Mouse (Mus musculus): ENCODE data around the gene Gfral.

Gene Gfral

GRCm38 (mm10) chr9:76213557-76213956 is at the start of gene Gfral:
Gene Gfral (minus strand): TSS chr9:76213657.
- DNase-seq, result no peak

- no peak for DNase-seq
These were observed 44.3 kb upstream of the Gfral start for GRCm38 (mm10) chr9:76257731-76258130.

- DNase-seq, result no peak
These were observed 39.1 kb upstream of the Gfral start for GRCm38 (mm10) chr9:76252544-76252943.

GRCm38 (mm10) chr9:76252109-76252508 is 38.7 kb upstream of the Gfral start:
- no peak for DNase-seq

- DNase-seq, result no peak
These were observed 28.9 kb upstream of the Gfral start for GRCm38 (mm10) chr9:76242322-76242721.

GRCm38 (mm10) chr9:76237946-76238345 is 24.5 kb upstream of the Gfral start:
- no peak for DNase-seq

GRCm38 (mm10) chr9:76237243-76237642 is 23.8 kb upstream of the Gfral start:
- no peak for DNase-seq

GRCm38 (mm10) chr9:76236626-76237025 is 23.2 kb upstream of the Gfral start:
- DNase-seq, result peak; percentile 22

GRCm38 (mm10) chr9:76235945-76236503 is 22.6 kb upstream of the Gfral start:
- no peak for DNase-seq

- no peak for DNase-seq
These were observed 21.4 kb upstream of the Gfral start for GRCm38 (mm10) chr9:76234899-76235298.

- no peak for DNase-seq
These were observed 16.9 kb upstream of the Gfral start for GRCm38 (mm10) chr9:76230400-76230799.

- peak; percentile 6 for DNase-seq
These were observed 3.9 kb upstream of the Gfral start for GRCm38 (mm10) chr9:76217178-76217975.

- DNase-seq, result no peak
These were observed 1.2 kb upstream of the Gfral start for GRCm38 (mm10) chr9:76214678-76215077.

GRCm38 (mm10) chr9:76196917-76197316 is 16.5 kb downstream of the Gfral start:
- DNase-seq, result no peak

GRCm38 (mm10) chr9:76179221-76179620 is 34.2 kb downstream of the Gfral start:
- no peak for DNase-seq

- DNase-seq, result no peak
These were observed 40.7 kb downstream of the Gfral start for GRCm38 (mm10) chr9:76172686-76173295.

- DNase-seq, result no peak
These were observed 45.1 kb downstream of the Gfral start for GRCm38 (mm10) chr9:76168355-76168754.

- DNase-seq, result no peak
These were observed 51.0 kb downstream of the Gfral start for GRCm38 (mm10) chr9:76162446-76162845.

GRCm38 (mm10) chr9:76145593-76145992 is 67.9 kb downstream of the Gfral start:
- DNase-seq, result no peak

GRCm38 (mm10) chr9:76138378-76139109 is 74.9 kb downstream of the Gfral start:
- DNase-seq, result no peak

GRCm38 (mm10) chr9:76134042-76134441 is 79.4 kb downstream of the Gfral start:
- DNase-seq, result no peak

- no peak for DNase-seq
These were observed 84.1 kb downstream of the Gfral start for GRCm38 (mm10) chr9:76129353-76129752.

- no peak for DNase-seq
These were observed 89.2 kb downstream of the Gfral start for GRCm38 (mm10) chr9:76124249-76124648.

Data from cerebellum, adult 11 months (tissue).